Mouse (Mus musculus): ENCODE measurements around the gene Det1. TPM values are rescaled to one million over a fixed set of nuclear protein-coding genes. Genes with fewer than 3 reads are reported as not detected.
A peak's percentile ranks its signal among the peaks of the same experiment; 100 is the strongest.

The Det1 gene
- polyA plus RNA-seq, 1 experiment from 2014 or later = 7.8 TPM

DNA sequence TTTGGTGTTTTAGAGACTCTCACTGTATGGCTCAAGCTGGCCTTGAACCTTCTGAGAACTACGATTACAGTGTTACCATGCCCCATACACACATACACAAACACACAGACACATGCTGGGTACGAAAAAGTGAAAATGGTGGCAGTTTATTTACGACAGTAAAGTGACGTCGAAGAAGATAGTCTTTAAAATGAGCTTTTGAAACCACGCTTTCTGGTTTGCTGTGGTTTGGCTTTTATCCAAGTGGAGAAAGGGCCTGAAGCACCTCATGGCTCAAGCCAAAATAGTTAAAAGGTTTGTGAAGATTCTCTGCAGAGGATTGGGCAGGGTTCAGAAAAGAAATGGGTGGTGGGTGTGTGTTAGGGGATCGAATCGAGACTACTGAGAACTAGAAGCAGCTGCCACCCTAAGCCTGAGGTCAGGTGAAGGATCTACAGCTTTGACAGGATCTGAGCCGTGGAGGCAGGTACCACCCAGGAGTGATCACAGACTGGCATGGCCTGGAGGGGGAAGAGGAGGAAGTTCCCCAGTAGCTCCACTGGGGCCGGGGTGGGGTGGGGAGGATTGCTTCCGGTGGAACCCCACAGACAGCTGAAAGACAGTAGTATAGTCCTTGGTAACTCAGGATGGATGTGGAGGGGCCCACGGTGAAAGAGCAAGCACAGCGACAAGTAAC is 53.0 kb downstream of the Det1 start:
- Histone ChIP-seq H3K4me2 (replicated peaks; ENCODE audit: low read depth, low read length) (no peak overlapping the region), H3K9ac (replicated peaks; ENCODE audit: low read depth) (no peak overlapping the region), H3K4me3 (ENCODE audit: low read depth, low read length) (no peak overlapping the region), H3K27ac (ENCODE audit: low read length) (no peak overlapping the region), H3K4me1 (ENCODE audit: insufficient read depth, low read depth, low read length) (no peaks in the 10 kb centered on the region), H3K36me3 (ENCODE audit: insufficient read depth, low read length) (no peaks in the 10 kb centered on the region), H3K27me3 (replicated peaks; ENCODE audit: insufficient read depth, low read length) (no peaks in the 10 kb centered on the region), H3K9me3 (ENCODE audit: low read length) (no peaks in the 10 kb centered on the region)
- DNase-seq (ENCODE audit: low spot score) (no peak), ATAC-seq (no peak)
- 70% methylated on average over 13 of the region's 13 CpGs for WGBS
- TF ChIP-seq CTCF (IDR thresholded peaks at IDR 0.05) (no peak), EP300 (IDR thresholded peaks at IDR 0.05) (no peak)

DNA sequence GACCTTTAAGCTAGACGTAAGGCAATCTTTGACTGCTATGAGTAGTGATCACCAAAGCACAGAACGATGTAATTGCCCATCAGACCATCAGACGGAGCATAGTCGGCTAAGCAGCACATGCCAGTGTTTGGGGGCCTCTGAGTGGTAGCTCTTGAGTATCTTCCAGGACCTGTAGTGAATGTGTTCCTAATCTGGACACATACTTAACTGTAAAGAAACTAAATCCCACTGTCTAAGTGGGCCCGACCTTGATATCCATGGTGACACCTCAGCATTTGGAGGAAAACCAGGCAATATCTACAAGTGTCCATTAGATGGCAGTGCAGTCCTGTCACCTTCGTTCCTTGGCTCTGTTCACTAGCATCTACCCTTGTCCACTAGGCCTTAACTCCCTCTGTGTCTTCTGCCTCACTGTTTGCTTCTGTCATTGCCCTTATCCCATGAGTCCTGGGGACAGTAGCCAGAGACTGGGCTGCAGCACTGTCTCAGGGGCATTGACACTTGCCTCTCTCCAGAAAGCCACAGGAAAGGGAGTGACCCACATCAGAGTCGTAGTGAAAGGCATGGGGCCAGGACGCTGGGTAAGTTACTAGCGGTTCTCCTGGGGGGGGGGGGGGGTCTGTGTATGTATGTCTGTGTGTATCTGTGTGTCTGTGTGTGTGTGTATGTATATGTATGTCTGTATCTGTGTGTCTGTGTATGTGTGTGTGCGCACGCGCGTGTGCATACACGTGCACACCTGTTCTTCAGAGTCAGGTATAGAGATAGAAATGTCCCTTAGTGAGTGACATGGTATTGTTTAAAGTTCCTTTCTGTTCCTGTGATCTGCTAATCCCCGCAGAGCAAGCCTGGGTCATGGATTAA is 55.5 kb downstream of the Det1 start:
- TF ChIP-seq CTCF (IDR thresholded peaks at IDR 0.05) (peak; percentile 92), EP300 (IDR thresholded peaks at IDR 0.05) (no peak)
- H3K4me1 ChIP-seq (ENCODE audit: insufficient read depth, low read depth, low read length) = no peaks in the 10 kb centered on the region
- H3K9me3 ChIP-seq (ENCODE audit: low read length) = no peaks in the 10 kb centered on the region
- WGBS = 82% methylated on average over 15 of the region's 15 CpGs
- H3K27ac ChIP-seq (ENCODE audit: low read length) = no peak overlapping the region
- H3K4me2 ChIP-seq (replicated peaks; ENCODE audit: low read depth, low read length) = no peak overlapping the region
- H3K9ac ChIP-seq (replicated peaks; ENCODE audit: low read depth) = no peak overlapping the region
- DNase-seq (ENCODE audit: low spot score) (peak; percentile 83), ATAC-seq (peak; percentile 60)
- H3K27me3 ChIP-seq (replicated peaks; ENCODE audit: insufficient read depth, low read length) = no peaks in the 10 kb centered on the region
- no peaks in the 10 kb centered on the region for H3K36me3 ChIP-seq (ENCODE audit: insufficient read depth, low read length)
- no peak overlapping the region for H3K4me3 ChIP-seq (ENCODE audit: low read depth, low read length)

DNA sequence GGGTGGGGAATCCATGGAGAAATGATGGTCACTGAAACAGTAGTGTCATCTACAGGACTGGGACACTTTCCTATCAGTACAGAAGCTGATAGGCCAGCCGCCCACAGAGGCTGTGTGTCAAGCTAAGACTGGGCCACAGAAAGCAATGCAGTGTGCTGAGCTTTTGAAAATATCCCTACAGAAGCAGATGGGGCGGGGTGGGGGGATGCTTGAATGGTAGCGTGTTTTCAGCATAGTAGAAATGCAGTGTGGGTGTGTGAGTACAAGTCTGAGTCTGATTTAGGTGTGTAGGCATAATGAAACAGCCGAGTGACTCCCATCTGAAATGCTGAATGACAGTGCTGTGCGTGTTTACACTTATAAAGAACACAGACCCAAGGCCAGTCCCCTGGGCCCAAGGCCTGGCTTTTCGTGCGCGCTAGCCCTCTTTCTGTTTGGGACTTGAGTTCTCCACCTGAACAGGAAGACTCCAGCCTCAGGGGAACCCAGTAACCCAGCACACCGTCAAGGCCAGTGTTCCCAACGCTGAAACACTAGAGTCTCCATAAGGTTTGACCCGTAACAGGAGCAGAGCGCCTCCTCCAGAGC is 59.2 kb downstream of the Det1 start:
- Histone ChIP-seq H3K4me3 (ENCODE audit: low read depth, low read length) (no peak overlapping the region), H3K9ac (replicated peaks; ENCODE audit: low read depth) (no peak overlapping the region), H3K9me3 (ENCODE audit: low read length) (no peaks in the 10 kb centered on the region), H3K27ac (ENCODE audit: low read length) (no peak overlapping the region), H3K27me3 (replicated peaks; ENCODE audit: insufficient read depth, low read length) (no peaks in the 10 kb centered on the region), H3K4me2 (replicated peaks; ENCODE audit: low read depth, low read length) (no peak overlapping the region), H3K4me1 (ENCODE audit: insufficient read depth, low read depth, low read length) (peaks cover 3% of the 10 kb centered on the region; the same call in 1 of the 2 replicates), H3K36me3 (ENCODE audit: insufficient read depth, low read length) (no peaks in the 10 kb centered on the region)
- no peak for TF ChIP-seq CTCF (IDR thresholded peaks at IDR 0.05)
- no peak for TF ChIP-seq EP300 (IDR thresholded peaks at IDR 0.05)
- WGBS = 88% methylated on average over 12 of the region's 12 CpGs
- DNase-seq (ENCODE audit: low spot score) (no peak), ATAC-seq (no peak)

- Histone ChIP-seq H3K27me3 (replicated peaks; ENCODE audit: insufficient read depth, low read length) (no peaks in the 10 kb centered on the region), H3K4me3 (ENCODE audit: low read depth, low read length) (no peak overlapping the region), H3K4me2 (replicated peaks; ENCODE audit: low read depth, low read length) (no peak overlapping the region), H3K36me3 (ENCODE audit: insufficient read depth, low read length) (no peaks in the 10 kb centered on the region), H3K9ac (replicated peaks; ENCODE audit: low read depth) (no peak overlapping the region), H3K27ac (ENCODE audit: low read length) (no peak overlapping the region), H3K4me1 (ENCODE audit: insufficient read depth, low read depth, low read length) (peaks cover 10% of the 10 kb centered on the region), H3K9me3 (ENCODE audit: low read length) (no peaks in the 10 kb centered on the region)
- no peak for TF ChIP-seq EP300 (IDR thresholded peaks at IDR 0.05)
- TF ChIP-seq CTCF (IDR thresholded peaks at IDR 0.05) = no peak
- 62% methylated on average over 5 of the region's 5 CpGs for WGBS
- no peak for ATAC-seq
- no peak for DNase-seq (ENCODE audit: low spot score)
Measured at GRCm38 (mm10) chr7:78785906-78786305, 61.2 kb downstream of the Det1 start.

DNA sequence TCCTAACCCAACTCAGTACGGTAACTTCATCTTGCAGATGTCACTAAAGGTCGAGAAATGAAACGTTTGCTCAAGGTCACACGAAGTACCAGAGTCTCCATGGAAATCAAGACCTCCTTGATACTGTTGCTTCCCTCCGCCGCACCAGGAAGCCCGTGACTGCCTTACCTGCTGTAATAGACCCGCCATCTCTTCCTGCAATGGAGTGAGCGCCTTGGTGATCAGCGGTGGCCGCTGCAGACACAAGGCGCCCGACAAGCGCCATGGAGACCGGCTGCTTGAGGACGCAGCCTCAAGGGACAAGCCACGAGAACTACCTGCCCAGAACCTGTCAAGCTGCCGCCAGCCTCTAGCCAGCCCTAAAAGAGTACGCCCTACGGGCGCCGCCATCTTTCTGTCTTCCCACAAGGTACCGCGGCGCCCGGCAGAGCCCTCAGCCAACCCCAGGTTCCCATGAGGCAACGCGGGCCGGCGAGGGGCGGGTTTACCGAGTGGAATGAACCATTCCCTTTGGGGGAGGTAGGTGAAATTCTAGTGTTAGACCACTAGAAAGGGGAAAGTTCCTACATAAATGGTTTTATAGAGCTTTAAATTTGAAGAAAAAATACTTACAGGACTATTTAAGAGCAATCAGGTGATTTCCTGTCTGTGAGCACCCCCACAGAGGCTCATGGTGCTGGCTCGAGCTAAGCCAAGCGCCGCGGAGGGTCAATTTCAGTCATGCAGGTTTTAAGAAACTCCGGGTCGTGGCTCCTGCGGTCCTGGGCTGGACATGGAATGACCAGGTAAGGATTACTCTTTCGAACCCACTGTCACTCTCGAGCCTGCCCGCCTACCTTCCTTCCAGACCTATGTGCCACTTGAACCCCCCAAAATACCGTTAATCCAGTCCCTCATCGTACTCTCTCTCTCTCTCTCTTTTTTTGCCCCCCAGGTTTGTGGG is 64.2 kb downstream of the Det1 start, which contains the start of the genes Mrps11 and Mrpl46:
Gene Mrps11 (plus strand): TSS at position 481 of the 943 bp plus-strand sequence.
Gene Mrpl46 (minus strand): TSS at position 893 of the 943 bp plus-strand sequence.
- WGBS = under 1% methylated on average over 44 of the region's 44 CpGs
- ATAC-seq = peak; percentile 99
- DNase-seq (ENCODE audit: low spot score) = peak; percentile 93
- Histone ChIP-seq H3K9me3 (ENCODE audit: low read length) (no peaks in the 10 kb centered on the region), H3K36me3 (ENCODE audit: insufficient read depth, low read length) (no peaks in the 10 kb centered on the region), H3K9ac (replicated peaks; ENCODE audit: low read depth) (peak within 1 kb of the TSS; percentile 78), H3K4me2 (replicated peaks; ENCODE audit: low read depth, low read length) (peak within 1 kb of the TSS; percentile 89), H3K4me1 (ENCODE audit: insufficient read depth, low read depth, low read length) (peaks cover 10% of the 10 kb centered on the region), H3K27me3 (replicated peaks; ENCODE audit: insufficient read depth, low read length) (no peaks in the 10 kb centered on the region), H3K27ac (ENCODE audit: low read length) (peak within 1 kb of the TSS; percentile 73; the same call in 1 of the 2 replicates), H3K4me3 (ENCODE audit: low read depth, low read length) (peak within 1 kb of the TSS; percentile 93)
- TF ChIP-seq CTCF (IDR thresholded peaks at IDR 0.05) (no peak), EP300 (IDR thresholded peaks at IDR 0.05) (peak; percentile 64; the same call in 1 of the 2 replicates)

All from lung, postnatal 0 days (tissue).